Mouse (Mus musculus) erythroid progenitor cell, adult 5-6 weeks (primary cell): ENCODE measurements around the gene Pam. TPM values are rescaled to one million over a fixed set of nuclear protein-coding genes. Genes with fewer than 3 reads are reported as not detected.
A peak's percentile ranks its signal among the peaks of the same experiment; 100 is the strongest.
"Not testable (repeated sequence)": the region's sequence is repeated elsewhere in the genome, so short reads cannot be mapped to it uniquely, and the experiment has no call there.

ENCODE experiments used
- ATAC-seq: replicated peaks from 2 replicates; pipeline ENCODE4 v1.8.0; 2016; ENCODE audit warnings: moderate number of reproducible peaks, mild to moderate bottlenecking, moderate TSS enrichment, inconsistent platforms; ENCODE audit not compliant: poor library complexity, low FRiP score, severe bottlenecking
- total RNA-seq, 2 experiments: library from RNA; stranded (forward) in 1 of 2; stranded (reverse) in 1 of 2; fragments of 150-400 nt in 1 of 2; fragments of 186-747, 209-891 nt in 1 of 2; gene quantifications; 2 replicates each; pipeline versions ENCODE4 v1.2.3 to v1.2.4; 2015 to 2017; ENCODE audit warnings: low replicate concordance in 2 of 2

Gene Pam
- total RNA-seq, 2 experiments from 2014 or later = 0.42 TPM; not detected in 1

DNA sequence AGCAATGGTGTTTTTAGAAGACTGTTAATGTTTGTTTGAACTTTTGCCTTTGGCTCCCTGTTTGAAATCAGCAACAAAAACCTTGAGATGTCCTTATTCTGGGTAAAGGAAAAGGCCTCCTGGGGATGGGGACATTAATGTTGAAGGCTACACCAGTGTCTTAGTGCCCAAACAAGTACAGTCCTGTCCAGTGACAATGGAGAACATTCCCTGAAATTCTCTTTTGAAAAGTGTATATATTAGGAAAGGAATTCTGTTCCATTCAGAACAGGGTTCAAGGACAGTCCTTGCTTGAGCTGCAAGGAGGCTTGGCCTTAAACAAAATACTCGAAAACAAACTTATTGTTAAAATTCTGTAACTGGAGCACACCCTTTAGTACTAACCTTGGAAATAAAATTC is 116.0 kb downstream of the Pam start:
- no peak for ATAC-seq

GRCm38 (mm10) chr1:97977521-97977920 is 117.9 kb downstream of the Pam start:
- no peak for ATAC-seq

DNA sequence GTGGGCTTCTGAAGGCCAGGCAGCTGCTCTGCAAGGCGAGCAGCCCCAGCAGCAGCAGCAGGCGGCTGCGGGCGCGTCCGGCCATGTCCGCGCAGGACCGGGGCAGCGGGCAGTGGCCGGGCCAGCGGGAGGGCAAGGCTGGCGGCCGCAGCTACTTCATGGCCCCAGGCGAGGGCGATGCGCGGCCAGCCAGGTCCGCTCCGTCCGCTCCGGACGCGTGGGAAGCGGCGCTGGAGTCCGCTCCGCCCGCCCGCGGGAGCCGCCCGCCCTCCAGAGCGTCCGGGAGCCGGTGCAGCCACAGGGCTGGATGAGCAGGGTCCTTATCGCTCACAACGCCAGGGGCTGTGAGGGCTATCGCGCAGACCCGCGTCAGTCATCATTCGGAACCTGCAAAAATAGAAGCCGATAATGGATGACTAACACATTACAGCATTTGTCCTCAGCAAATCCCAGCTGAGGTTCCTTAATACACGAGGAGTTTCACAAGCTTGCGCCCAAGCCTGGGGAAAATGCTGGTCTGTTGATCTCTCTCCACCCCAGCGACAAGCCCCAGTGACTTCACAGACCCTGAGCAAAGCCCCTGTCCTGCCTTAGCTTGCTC is 118.5 kb downstream of the Pam start:
- ATAC-seq = no peak

DNA sequence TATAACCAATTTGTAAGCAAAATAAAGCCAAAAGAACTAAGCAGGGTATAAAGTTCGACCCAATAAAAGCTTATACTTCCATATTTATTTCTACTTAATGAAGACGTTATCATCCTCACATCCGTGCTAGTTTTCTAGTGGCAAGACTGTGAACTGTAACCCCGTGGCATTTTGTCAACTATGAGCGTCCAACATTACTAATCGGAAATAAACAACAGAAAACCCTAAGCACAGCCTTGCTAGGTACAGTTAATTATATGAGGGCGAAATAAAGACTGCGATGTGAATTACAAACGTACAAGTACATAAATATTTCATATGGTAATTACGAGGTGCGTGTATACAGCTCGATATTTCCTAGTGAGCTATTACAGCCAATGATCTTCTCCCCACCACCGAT is 119.4 kb downstream of the Pam start:
- ATAC-seq = no peak

DNA sequence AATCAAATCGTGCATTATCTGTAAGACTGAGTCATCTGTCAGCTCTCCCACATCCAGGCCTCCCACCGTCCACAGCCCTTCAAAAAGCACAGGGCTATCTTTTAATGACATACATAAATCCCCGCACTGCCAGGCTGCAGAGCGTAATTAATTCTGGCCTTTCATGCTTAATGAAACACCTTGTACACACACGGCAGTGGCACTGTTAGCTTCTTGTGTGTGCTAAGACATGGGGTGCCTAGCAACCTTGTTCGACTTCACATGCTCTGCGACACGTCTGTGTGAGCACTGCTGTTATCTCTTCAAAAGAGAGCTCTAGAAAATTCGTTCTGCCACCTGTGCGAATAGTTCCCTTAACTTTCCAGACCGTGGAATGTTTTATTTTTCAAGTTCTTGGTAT is 120.5 kb downstream of the Pam start:
- no peak for ATAC-seq

GRCm38 (mm10) chr1:97969765-97970164 is 125.7 kb downstream of the Pam start:
- no peak for ATAC-seq

GRCm38 (mm10) chr1:97963711-97964110 is 131.7 kb downstream of the Pam start:
- no peak for ATAC-seq

GRCm38 (mm10) chr1:97962134-97962533 is 133.3 kb downstream of the Pam start:
- no peak for ATAC-seq

DNA sequence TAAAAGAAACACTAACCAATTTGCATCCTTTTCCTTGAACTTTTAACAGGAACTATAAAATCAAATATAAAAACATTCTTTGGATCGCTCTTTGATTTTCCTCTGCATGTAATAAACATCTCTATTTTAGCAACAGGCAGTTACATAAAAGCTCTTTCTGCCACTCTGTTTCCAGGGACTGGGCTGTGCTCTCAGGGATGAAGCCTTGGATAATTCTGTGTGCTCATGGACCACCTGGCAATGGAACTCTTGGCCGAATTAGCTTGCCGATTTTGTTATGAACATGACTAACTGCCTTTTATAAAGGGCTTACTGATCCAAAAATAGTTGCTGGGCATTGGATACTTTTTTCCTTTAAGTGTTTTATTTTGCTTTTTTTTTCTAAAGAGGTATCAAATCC is 134.8 kb downstream of the Pam start:
- ATAC-seq = no peak

GRCm38 (mm10) chr1:97960124-97960523 is 135.3 kb downstream of the Pam start:
- no peak for ATAC-seq

GRCm38 (mm10) chr1:97958759-97959158 is 136.7 kb downstream of the Pam start:
- no peak for ATAC-seq

DNA sequence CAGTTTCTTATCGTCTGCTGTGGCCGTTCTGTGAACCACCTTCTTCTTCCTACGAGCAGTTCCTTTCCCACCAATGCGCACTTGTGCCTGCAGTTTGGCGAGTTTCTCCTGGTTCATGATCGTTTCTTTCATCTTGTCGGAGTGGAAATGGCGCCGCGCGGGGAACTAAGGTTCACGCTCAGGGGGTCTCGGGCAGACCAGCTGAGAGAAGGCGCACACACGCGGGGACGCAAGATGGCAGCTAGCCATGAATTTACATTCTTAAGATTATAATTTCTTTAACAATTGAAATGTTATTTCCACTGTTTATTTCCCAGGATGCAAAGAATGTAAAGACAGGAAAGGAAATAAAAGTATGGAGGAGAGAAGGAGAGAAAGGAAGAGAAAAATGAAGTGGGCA is 146.2 kb downstream of the Pam start:
- not testable (repeated sequence) for ATAC-seq

DNA sequence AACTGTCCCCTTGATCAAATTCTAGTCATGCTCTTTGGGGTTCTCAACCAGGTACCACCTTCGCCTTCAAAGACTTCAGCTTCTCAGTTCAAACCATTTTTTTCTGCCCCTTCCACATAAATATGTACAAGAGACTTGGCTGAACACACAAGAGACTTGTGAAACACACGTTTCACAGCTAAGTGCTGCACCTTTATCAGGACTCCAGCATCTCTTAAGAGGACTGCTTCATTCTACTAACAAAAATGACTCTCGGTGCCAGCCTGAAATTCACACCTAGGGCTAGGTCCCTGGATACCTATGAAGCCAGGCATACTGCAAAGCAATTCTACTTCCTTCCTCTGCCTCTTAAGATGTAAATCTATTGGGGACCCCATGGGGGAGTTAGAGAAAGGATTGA is 148.3 kb downstream of the Pam start:
- no peak for ATAC-seq

DNA sequence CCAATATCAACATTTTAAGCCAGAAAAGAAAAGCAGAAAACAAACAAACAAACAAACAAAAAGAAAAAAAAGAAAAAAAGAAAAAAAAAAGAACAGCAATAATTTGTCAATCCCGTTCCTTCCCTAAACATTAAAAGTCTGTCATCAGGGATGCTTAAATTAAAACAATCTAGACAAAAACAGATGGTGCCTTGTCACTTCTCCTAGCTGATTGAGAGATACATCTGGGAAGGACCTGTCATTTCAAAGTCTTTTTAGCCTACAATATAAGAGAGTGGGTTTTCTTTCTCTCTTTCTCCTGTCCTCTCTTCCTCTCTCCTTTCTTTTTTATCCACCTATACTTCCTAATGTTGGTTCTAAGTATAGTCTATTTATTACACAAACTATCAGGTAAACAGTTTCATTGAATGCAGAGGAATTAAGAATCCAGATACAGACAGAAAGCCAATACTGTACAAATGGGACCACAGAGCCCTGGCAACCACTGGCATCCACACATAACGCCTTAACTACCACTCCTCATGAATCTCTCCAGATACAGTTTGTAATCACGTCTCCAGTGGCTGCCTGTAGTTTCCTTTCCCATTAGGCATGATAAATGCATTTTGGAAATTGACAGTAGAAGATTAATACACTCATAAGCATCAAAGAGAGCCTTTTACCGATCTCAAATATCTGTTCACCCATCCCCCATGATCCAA is 151.4 kb downstream of the Pam start:
- ATAC-seq = no peak

DNA sequence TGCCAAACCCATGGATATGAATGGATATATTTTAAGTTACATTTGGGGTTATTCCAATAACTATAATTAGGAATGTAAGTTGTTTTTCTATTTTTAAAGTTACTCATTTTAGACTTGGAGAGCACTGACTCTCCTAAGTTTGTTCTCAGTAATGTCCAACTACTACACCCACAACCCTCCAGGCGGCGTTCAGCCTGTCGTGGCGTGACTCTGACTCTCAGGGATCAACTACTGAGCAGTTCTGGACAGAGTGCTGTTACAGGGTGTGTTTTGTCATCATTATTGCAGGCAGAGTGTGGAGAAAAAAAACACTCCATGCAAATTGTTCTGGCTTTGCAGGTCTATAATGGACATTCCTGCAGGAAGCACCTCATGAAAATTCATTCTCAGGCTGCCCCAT is 152.0 kb downstream of the Pam start:
- ATAC-seq = 0 out of 2 replicates have a peak, but pooled peaks have one; percentile 30

GRCm38 (mm10) chr1:97942966-97943365 is 152.5 kb downstream of the Pam start:
- no peak for ATAC-seq

DNA sequence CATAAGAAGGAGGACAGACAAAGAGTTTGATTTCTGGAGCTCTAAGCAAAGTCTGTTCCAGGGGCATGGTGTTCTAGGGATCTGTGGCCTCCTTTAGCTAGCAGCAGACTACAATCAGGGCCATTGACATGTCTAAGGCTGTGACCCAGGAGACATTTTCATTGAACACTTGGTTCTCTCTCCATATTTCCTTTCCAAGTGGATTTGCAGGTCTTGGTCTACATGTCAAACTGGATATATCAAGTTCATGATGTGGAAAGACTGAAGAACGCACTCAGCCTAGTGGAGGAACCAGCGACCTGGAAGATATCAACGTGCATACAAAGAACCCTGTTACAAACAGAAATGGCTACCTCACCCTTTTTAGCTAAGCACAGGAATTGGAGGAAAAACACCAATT is 156.9 kb downstream of the Pam start:
- ATAC-seq = no peak

DNA sequence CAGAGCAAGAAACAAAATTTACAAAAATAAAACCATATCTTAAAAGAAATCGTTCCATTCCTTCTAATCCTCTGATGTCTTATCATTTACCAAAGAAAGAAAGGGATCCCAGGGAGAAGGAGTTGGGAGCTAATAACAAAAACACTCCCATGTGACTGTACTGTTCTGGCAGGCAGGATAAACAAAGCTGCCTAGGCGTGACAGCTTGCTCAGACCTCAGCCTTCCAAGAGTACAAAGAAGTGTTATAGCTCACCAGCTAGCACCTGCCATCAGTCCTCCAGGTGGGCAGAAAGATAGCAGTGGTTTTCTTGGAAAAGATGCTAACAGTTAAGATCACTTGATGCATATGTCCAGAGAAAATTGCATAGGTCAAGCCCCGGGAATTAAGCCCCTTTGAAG is 157.4 kb downstream of the Pam start:
- ATAC-seq = no peak

DNA sequence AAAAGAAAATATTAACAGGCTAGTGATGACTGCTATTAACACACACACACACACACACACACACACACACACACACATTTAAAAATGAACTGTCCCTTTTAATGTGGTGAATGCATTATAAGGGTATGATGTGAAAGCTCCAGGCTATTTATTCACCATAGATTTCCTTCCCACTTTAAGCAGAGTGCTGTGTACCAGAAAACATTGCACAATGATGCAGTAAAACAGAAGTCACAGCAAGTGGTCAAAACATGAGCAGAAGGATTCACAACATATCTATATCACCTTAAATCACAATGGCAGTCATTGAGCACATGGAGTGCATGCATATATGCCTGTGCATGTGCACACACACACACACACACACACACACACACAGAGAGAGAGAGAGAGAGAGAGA is 160.5 kb downstream of the Pam start:
- ATAC-seq = no peak

- no peak for ATAC-seq
Observed at GRCm38 (mm10) chr1:97931220-97931619, 164.2 kb downstream of the Pam start.

- no peak for ATAC-seq
Observed at GRCm38 (mm10) chr1:97929415-97930028, 165.9 kb downstream of the Pam start.
